Mouse (Mus musculus) bone marrow macrophage, adult 2 months (primary cell): ENCODE measurements around the gene Smarcc2. TPM values are rescaled to one million over a fixed set of nuclear protein-coding genes. Genes with fewer than 3 reads are reported as not detected.

Source experiments
- H3K27ac ChIP-seq: 2 replicates; pipeline ENCODE4 v1.5.1; 2012; ENCODE audit warnings: low read depth, low read length; ENCODE audit not compliant: insufficient read depth
- H3K4me1 ChIP-seq: 2 replicates; pipeline ENCODE4 v1.6.1; 2012; ENCODE audit warnings: low read length; ENCODE audit not compliant: control insufficient read depth, insufficient read depth
- H3K4me3 ChIP-seq: 2 replicates; pipeline ENCODE4 v1.5.1; 2012; ENCODE audit warnings: mild to moderate bottlenecking, low read length, moderate library complexity; ENCODE audit not compliant: insufficient read depth
- CTCF ChIP-seq: IDR thresholded peaks from 2 replicates; pipeline ENCODE4 v1.5.1; 2012; ENCODE audit warnings: low read depth, mild to moderate bottlenecking, low read length, moderate library complexity
- POLR2A ChIP-seq: IDR thresholded peaks from 2 replicates; pipeline ENCODE4 v1.6.1; 2012; ENCODE audit warnings: mild to moderate bottlenecking, low read depth, low read length, borderline replicate concordance
- polyA plus RNA-seq: library from polyadenylated mRNA; stranded (reverse); fragments of >200 nt; gene quantifications from 2 replicates; pipeline ENCODE4 v1.2.4, GENCODE M21; 2012; ENCODE audit not compliant: missing spikeins, insufficient read depth, insufficient read length

Gene Smarcc2
- polyA plus RNA-seq, 1 experiment, result 105 TPM

- Histone ChIP-seq H3K4me1 (peaks cover 35% of the 10 kb centered on the region), H3K27ac (peak overlapping the region; percentile 82), H3K4me3 (peak overlapping the region; percentile 72)
- TF ChIP-seq POLR2A, result no peak
- TF ChIP-seq CTCF, result no peak
Observed at GRCm38 (mm10) chr10:128492633-128493311, 33.7 kb downstream of the Smarcc2 start.

GRCm38 (mm10) chr10:128493319-128493694 is 34.3 kb downstream of the Smarcc2 start:
- peak overlapping the region; percentile 72 for H3K4me3 ChIP-seq
- H3K4me1 ChIP-seq, result peaks cover 38% of the 10 kb centered on the region
- TF ChIP-seq CTCF, result no peak
- no peak for TF ChIP-seq POLR2A
- peak overlapping the region; percentile 82 for H3K27ac ChIP-seq

- Histone ChIP-seq H3K4me1 (peaks cover 36% of the 10 kb centered on the region), H3K27ac (peak within 1 kb of the TSS; percentile 96), H3K4me3 (peak within 1 kb of the TSS; percentile 72)
- TF ChIP-seq CTCF (peak; percentile 98), POLR2A (peak; percentile 49; the same call in 1 of the 2 replicates)
Observed at GRCm38 (mm10) chr10:128493695-128494666, 34.9 kb downstream of the Smarcc2 start, which contains the start of gene Myl6. TSS of gene Myl6 (minus strand) at chr10:128494145.

- Histone ChIP-seq H3K4me3 (peak overlapping the region; percentile 71), H3K27ac (peak overlapping the region; percentile 65), H3K4me1 (peaks cover 36% of the 10 kb centered on the region)
- TF ChIP-seq CTCF (no peak), POLR2A (no peak)
Observed at GRCm38 (mm10) chr10:128494667-128495245, 35.7 kb downstream of the Smarcc2 start.

GRCm38 (mm10) chr10:128495270-128495669 is 36.2 kb downstream of the Smarcc2 start:
- Histone ChIP-seq H3K27ac (no peak overlapping the region), H3K4me3 (peak overlapping the region; percentile 71), H3K4me1 (peaks cover 32% of the 10 kb centered on the region)
- TF ChIP-seq POLR2A, result no peak
- no peak for TF ChIP-seq CTCF

GRCm38 (mm10) chr10:128495903-128496302 is 36.9 kb downstream of the Smarcc2 start:
- peaks cover 32% of the 10 kb centered on the region for H3K4me1 ChIP-seq
- no peak overlapping the region for H3K27ac ChIP-seq
- no peak overlapping the region for H3K4me3 ChIP-seq
- TF ChIP-seq POLR2A (no peak), CTCF (no peak)

GRCm38 (mm10) chr10:128496509-128497077 is 37.5 kb downstream of the Smarcc2 start:
- TF ChIP-seq POLR2A (no peak), CTCF (no peak)
- peaks cover 27% of the 10 kb centered on the region for H3K4me1 ChIP-seq
- no peak overlapping the region for H3K4me3 ChIP-seq
- no peak overlapping the region for H3K27ac ChIP-seq

GRCm38 (mm10) chr10:128497134-128497737 is 38.2 kb downstream of the Smarcc2 start:
- Histone ChIP-seq H3K27ac (no peak overlapping the region), H3K4me3 (no peak overlapping the region), H3K4me1 (peaks cover 22% of the 10 kb centered on the region)
- TF ChIP-seq CTCF (no peak), POLR2A (no peak)

GRCm38 (mm10) chr10:128498590-128498989 is 39.5 kb downstream of the Smarcc2 start, which contains the start of gene Myl6b:
TSS of gene Myl6b (minus strand) at chr10:128498685.
- Histone ChIP-seq H3K4me1 (peaks cover 21% of the 10 kb centered on the region), H3K27ac (peak within 1 kb of the TSS; percentile 79), H3K4me3 (peak within 1 kb of the TSS; percentile 61)
- no peak for TF ChIP-seq CTCF
- TF ChIP-seq POLR2A, result no peak
